Mouse (Mus musculus) myocyte (in vitro differentiated cells): ENCODE measurements at regions not wholly inside any gene's neighbourhood (a gene's known extent, or its start where the extent isn't known, plus 50 kb on each side); places are given as distances from the start of the nearest gene placed in this dataset.

Experiments used
- MYOD1 ChIP-seq, 3 experiments: IDR thresholded peaks; one replicate each; pipeline ENCODE4 v1.6.1; 2011; ENCODE audit warnings: control low read depth in 2 of 3, low read depth in 2 of 3, mild to moderate bottlenecking in 2 of 3, moderate library complexity in 1 of 3; ENCODE audit not compliant: insufficient read length in 2 of 3, control insufficient read depth in 1 of 3
- POLR2A ChIP-seq: IDR thresholded peaks from one replicate; pipeline ENCODE4 v1.6.1; 2011; ENCODE audit warnings: low read depth, mild to moderate bottlenecking, control low read depth, moderate library complexity; ENCODE audit not compliant: insufficient read length
- POLR2AphosphoS2 ChIP-seq: IDR thresholded peaks from one replicate; pipeline ENCODE4 v1.6.1; 2011; ENCODE audit warnings: low read depth, control low read depth; ENCODE audit not compliant: insufficient read length

- TF ChIP-seq MYOD1 (IDR thresholded peaks at IDR 0.05; ENCODE audit: control insufficient read depth in 1 of 3, insufficient read length in 2 of 3, low read depth in 2 of 3) (no peak), POLR2A (no peak), POLR2AphosphoS2 (no peak)
Observed at GRCm38 (mm10) chr5:59996698-59997097, 1811.9 kb upstream of the G6pd2 start.
